ENCODE assay signal across 10 mouse cellular contexts in genomic region chr11:79141235-79142109, GRCm38 (mm10). TPM values are rescaled to one million over a fixed set of nuclear protein-coding genes. Genes with fewer than 3 reads are reported as not detected.
DNase-seq lines count a peak whose midpoint lies in the region; ATAC-seq lines count a peak whose summit lies in the region.
"Had no signal": no experiment of that assay in that cellular context is flagged by ENCODE, and none has a peak within 500 bp of the region (broad histone marks: within the 10 kb centered on the region; RNA-seq: fewer than 3 reads in every experiment).

No protein-coding gene starts in this region.

- H3K4me2 ChIP-seq in intestine, embryonic 14.5 days (ENCODE audit: low read length): no peak overlapping the region
- no peak overlapping the region; the same call in 1 of the 2 replicates for H3K4me2 ChIP-seq in intestine, embryonic 15.5 days (replicated peaks)
- peak overlapping the region; percentile 31 for H3K4me2 ChIP-seq in heart, embryonic 15.5 days

- H3K27ac ChIP-seq in intestine, embryonic 14.5 days (ENCODE audit: low read depth): 0 out of 2 replicates have a peak overlapping the region, but pooled peaks have one; percentile 33
- H3K27ac ChIP-seq in intestine, embryonic 15.5 days: no peak overlapping the region
- peak overlapping the region; percentile 70 for H3K27ac ChIP-seq in heart, embryonic 15.5 days
- H3K27ac ChIP-seq: hindbrain, postnatal 0 days; macrophage had no signal

- H3K27me3 ChIP-seq in intestine, embryonic 14.5 days (replicated peaks; ENCODE audit: control insufficient read depth, insufficient read depth, low read length): no peaks in the 10 kb centered on the region
- no peaks in the 10 kb centered on the region for H3K27me3 ChIP-seq in intestine, embryonic 15.5 days (replicated peaks)
- no peaks in the 10 kb centered on the region for H3K27me3 ChIP-seq in heart, embryonic 15.5 days

- H3K9ac ChIP-seq in intestine, embryonic 14.5 days (ENCODE audit: low read length): no peak overlapping the region
- H3K9ac ChIP-seq in intestine, embryonic 15.5 days: no peak overlapping the region
- H3K9ac ChIP-seq in heart, embryonic 15.5 days: no peak overlapping the region

- DNase-seq in intestine, embryonic 14.5 days (ENCODE audit: low spot score): no peak
- DNase-seq in MN1 (ENCODE audit: low spot score): peak; percentile 37
- DNase-seq in thymus, postnatal 4 days: no peak
- no peak for DNase-seq in thymus, postnatal 14 days

- no peaks in the 10 kb centered on the region for H3K9me3 ChIP-seq in intestine, embryonic 14.5 days (ENCODE audit: control insufficient read depth, low read length)
- no peaks in the 10 kb centered on the region for H3K9me3 ChIP-seq in intestine, embryonic 15.5 days
- H3K9me3 ChIP-seq in heart, embryonic 15.5 days (replicated peaks): no peaks in the 10 kb centered on the region

- H3K36me3 ChIP-seq in intestine, embryonic 14.5 days (ENCODE audit: control insufficient read depth, insufficient read depth, low read length): no peaks in the 10 kb centered on the region
- no peaks in the 10 kb centered on the region for H3K36me3 ChIP-seq in intestine, embryonic 15.5 days
- no peaks in the 10 kb centered on the region for H3K36me3 ChIP-seq in heart, embryonic 15.5 days

- peaks cover 23% of the 10 kb centered on the region for H3K4me1 ChIP-seq in intestine, embryonic 14.5 days (replicated peaks; ENCODE audit: control insufficient read depth, insufficient read depth, low read length)
- H3K4me1 ChIP-seq in intestine, embryonic 15.5 days (replicated peaks): peaks cover 48% of the 10 kb centered on the region
- peaks cover 54% of the 10 kb centered on the region for H3K4me1 ChIP-seq in heart, embryonic 15.5 days (replicated peaks)

- ATAC-seq in intestine, embryonic 14.5 days (replicated peaks; ENCODE audit: low FRiP score, low TSS enrichment, low read depth): no peak
- ATAC-seq in intestine, embryonic 15.5 days: no peak
- peak; percentile 18; the same call in 1 of the 2 replicates for ATAC-seq in heart, embryonic 15.5 days (replicated peaks; ENCODE audit: insufficient number of reproducible peaks, insufficient read depth, low FRiP score, low read depth)
- ATAC-seq in megakaryocyte progenitor cell, adult 5-6 weeks (replicated peaks; ENCODE audit: poor library complexity): peak; percentile 14
- ATAC-seq: forebrain, embryonic 16.5 days; hindbrain, postnatal 0 days had no signal

- 35% methylated on average over 11 of the region's 11 CpGs for WGBS in intestine, embryonic 14.5 days
- 32% methylated on average over 11 of the region's 11 CpGs for WGBS in intestine, embryonic 15.5 days
- 23% methylated on average over 11 of the region's 11 CpGs for WGBS in heart, embryonic 15.5 days

- no peak overlapping the region for H3K4me3 ChIP-seq in intestine, embryonic 14.5 days (ENCODE audit: low read depth, low read length)
- no peak overlapping the region for H3K4me3 ChIP-seq in intestine, embryonic 15.5 days (replicated peaks)
- no peak overlapping the region for H3K4me3 ChIP-seq in heart, embryonic 15.5 days

RNA-seq across cellular contexts. Expression of gene Ksr1, which starts 4.7 kb away (rescaled TPM):
- 5.5 and 6.0 TPM in 2 replicates for polyA plus RNA-seq in intestine, embryonic 14.5 days (2014; fragmentation: Nextera tagmentation; extraction: Ambion mirVana)
- 3.5 and 4.4 TPM in 2 replicates for polyA plus RNA-seq in intestine, embryonic 15.5 days (2015; fragmentation: Nextera tagmentation; extraction: Ambion mirVana)
- 3.2 and 4.1 TPM in 2 replicates for polyA plus RNA-seq in heart, embryonic 15.5 days (2015; fragmentation: Nextera tagmentation; extraction: Ambion mirVana)
- 7.1 and 8.7 TPM in 2 replicates for total RNA-seq in megakaryocyte progenitor cell, adult 5-6 weeks (2015)
- total RNA-seq in megakaryocyte progenitor cell, adult 5-6 weeks (2017): 6.0 and 7.2 TPM in 2 replicates

Comparison
In these comparisons a context has a peak if more than half of its experiments do, and no peak if none do; other contexts are left out.
1. ATAC-seq: peak in heart, embryonic 15.5 days (single experiment) and megakaryocyte progenitor cell, adult 5-6 weeks (single experiment); none in intestine, embryonic 14.5 days (single experiment) and intestine, embryonic 15.5 days (single experiment).